ENCODE assay signal across 8 mouse cellular contexts in the genomic region with DNA sequence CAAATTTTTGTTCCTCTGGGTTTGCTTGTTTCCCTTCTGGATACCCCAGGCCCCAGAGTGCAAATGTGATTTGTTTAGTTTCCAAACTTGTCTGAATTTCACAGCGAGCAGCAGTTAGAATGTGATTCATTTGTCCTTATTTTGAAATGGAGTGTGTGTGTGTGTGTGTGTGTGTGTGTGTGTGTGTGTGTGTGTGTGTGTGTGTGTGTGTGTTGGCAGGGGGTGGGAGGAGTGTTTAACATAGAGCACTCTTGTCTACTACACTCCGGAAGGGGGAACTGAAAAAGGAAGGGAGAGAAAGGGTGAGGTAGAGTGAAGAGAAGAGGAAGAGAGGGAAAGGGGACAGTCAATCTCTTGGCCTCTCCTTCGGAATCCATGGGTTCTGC. TPM values are rescaled to one million over a fixed set of nuclear protein-coding genes. Genes with fewer than 3 reads are reported as not detected.
DNase-seq lines count a peak whose midpoint lies in the region; ATAC-seq and TF ChIP-seq lines count a peak whose summit lies in the region.

No protein-coding gene starts in this region.

- ATAC-seq in embryonic facial prominence, embryonic 13.5 days (ENCODE audit: insufficient number of reproducible peaks, insufficient read depth, low FRiP score, low TSS enrichment, low read depth): no peak
- ATAC-seq in neural tube, embryonic 13.5 days (ENCODE audit: low read depth): no peak

- TF ChIP-seq CTCF in left cerebral cortex, adult 2 months (IDR thresholded peaks at IDR 0.05): no peak

- intact Hi-C loops in left cerebral cortex, adult 2 months (cut with DNase I): loop anchor here (2.0 kb wide), 1 partner anchor 64 kb away; a partner anchor contains a TSS
- intact Hi-C loops in left cerebral cortex, postnatal 36 days (cut with DNase I): loop anchor here (2.0 to 5.0 kb wide), 3 partner anchors 28 to 62 kb away; a partner anchor contains a TSS

- H3K9me3 ChIP-seq in embryonic facial prominence, embryonic 13.5 days: no peaks in the 10 kb centered on the region
- H3K9me3 ChIP-seq in limb, embryonic 10.5 days (replicated peaks): no peaks in the 10 kb centered on the region
- no peaks in the 10 kb centered on the region for H3K9me3 ChIP-seq in neural tube, embryonic 13.5 days

- DNase-seq in left cerebral cortex, adult 2 months (ENCODE audit: extremely low spot score in 1 of 2, low spot score in 2 of 2): no peak
- no peak for DNase-seq in left cerebral cortex, postnatal 36 days (ENCODE audit: low spot score in 2 of 2)
- DNase-seq in limb, embryonic 10.5 days (ENCODE audit: low spot score): no peak
- no peak for DNase-seq in cerebellum, adult 9-10 months
- DNase-seq in layer of hippocampus, adult 9-11 months: no peak
- no peak for DNase-seq in cerebellum, adult 11 months

- H3K27me3 ChIP-seq in embryonic facial prominence, embryonic 13.5 days: no peaks in the 10 kb centered on the region
- H3K27me3 ChIP-seq in limb, embryonic 10.5 days (ENCODE audit: low read depth, poor library complexity, severe bottlenecking): no peaks in the 10 kb centered on the region
- no peaks in the 10 kb centered on the region for H3K27me3 ChIP-seq in neural tube, embryonic 13.5 days

- peaks cover 17% of the 10 kb centered on the region for H3K4me1 ChIP-seq in embryonic facial prominence, embryonic 13.5 days
- peaks cover 30% of the 10 kb centered on the region for H3K4me1 ChIP-seq in limb, embryonic 10.5 days
- peaks cover 29% of the 10 kb centered on the region for H3K4me1 ChIP-seq in neural tube, embryonic 13.5 days (replicated peaks)

- H3K27ac ChIP-seq in left cerebral cortex, adult 2 months: peak overlapping the region; percentile 95
- H3K27ac ChIP-seq in embryonic facial prominence, embryonic 13.5 days: no peak overlapping the region
- H3K27ac ChIP-seq in limb, embryonic 10.5 days: no peak overlapping the region
- H3K27ac ChIP-seq in neural tube, embryonic 13.5 days (replicated peaks): 0 out of 2 replicates have a peak overlapping the region, but pooled peaks have one; percentile 73

- no peaks in the 10 kb centered on the region for H3K36me3 ChIP-seq in embryonic facial prominence, embryonic 13.5 days
- no peaks in the 10 kb centered on the region for H3K36me3 ChIP-seq in limb, embryonic 10.5 days
- H3K36me3 ChIP-seq in neural tube, embryonic 13.5 days: no peaks in the 10 kb centered on the region

- no peak overlapping the region for H3K9ac ChIP-seq in embryonic facial prominence, embryonic 13.5 days
- peak overlapping the region; percentile 81 for H3K9ac ChIP-seq in neural tube, embryonic 13.5 days

- peak overlapping the region; percentile 98 for H3K4me2 ChIP-seq in embryonic facial prominence, embryonic 13.5 days
- H3K4me2 ChIP-seq in neural tube, embryonic 13.5 days: peak overlapping the region; percentile 84

- peak overlapping the region; percentile 72 for H3K4me3 ChIP-seq in left cerebral cortex, adult 2 months
- H3K4me3 ChIP-seq in embryonic facial prominence, embryonic 13.5 days: 0 out of 2 replicates have a peak overlapping the region, but pooled peaks have one; percentile 57
- peak overlapping the region; percentile 66 for H3K4me3 ChIP-seq in limb, embryonic 10.5 days
- peak overlapping the region; percentile 54 for H3K4me3 ChIP-seq in neural tube, embryonic 13.5 days

- 24% methylated on average over 3 of the region's 3 CpGs for WGBS in embryonic facial prominence, embryonic 13.5 days
- 37% methylated on average over 3 of the region's 3 CpGs for WGBS in limb, embryonic 10.5 days
- WGBS in neural tube, embryonic 13.5 days: 20% methylated on average over 3 of the region's 3 CpGs

RNA-seq across cellular contexts. Expression of a gene that starts 1.1 kb away (rescaled TPM):
- 10 to 100 TPM; 12.9 to 16.8 TPM for total RNA-seq in left cerebral cortex, adult 2 months (2021)
- total RNA-seq in left cerebral cortex, postnatal 36 days (2021): 10 to 100 TPM; 13.9 to 16.2 TPM
- polyA plus RNA-seq in embryonic facial prominence, embryonic 13.5 days (2015; fragmentation: Nextera tagmentation; extraction: Ambion mirVana): 0.77 and 1.4 TPM in 2 replicates
- polyA plus RNA-seq in limb, embryonic 10.5 days (2016; fragmentation: Nextera tagmentation; extraction: Ambion mirVana): 1.6 and 1.7 TPM in 2 replicates
- 3.6 and 3.8 TPM in 2 replicates for polyA plus RNA-seq in neural tube, embryonic 13.5 days (2015; fragmentation: Nextera tagmentation; extraction: Ambion mirVana)

RNA-seq across cellular contexts. Expression of a gene that starts 36.1 kb away (rescaled TPM):
- 10 to 100 TPM; 46.1 to 47.6 TPM for total RNA-seq in left cerebral cortex, adult 2 months (2021)
- 10 to 100 TPM; 47.3 to 48.5 TPM for total RNA-seq in left cerebral cortex, postnatal 36 days (2021)
- 45.0 and 48.6 TPM in 2 replicates for polyA plus RNA-seq in embryonic facial prominence, embryonic 13.5 days (2015; fragmentation: Nextera tagmentation; extraction: Ambion mirVana)
- 41.6 and 45.1 TPM in 2 replicates for polyA plus RNA-seq in limb, embryonic 10.5 days (2016; fragmentation: Nextera tagmentation; extraction: Ambion mirVana)
- 36.6 and 37.2 TPM in 2 replicates for polyA plus RNA-seq in neural tube, embryonic 13.5 days (2015; fragmentation: Nextera tagmentation; extraction: Ambion mirVana)

Comparison
In these comparisons a context has a peak if more than half of its experiments do, and no peak if none do; other contexts are left out.
1. H3K27ac ChIP-seq: peak in left cerebral cortex, adult 2 months (single experiment) and neural tube, embryonic 13.5 days (single experiment); none in embryonic facial prominence, embryonic 13.5 days (single experiment) and limb, embryonic 10.5 days (single experiment).
2. Peak in every context shown above with its lines, with median percentiles within 50 percentile points of each other: H3K4me3 ChIP-seq.